Mouse (Mus musculus) lung, embryonic 14.5 days (tissue): ENCODE measurements at regions not wholly inside any gene's neighbourhood (a gene's known extent, or its start where the extent isn't known, plus 50 kb on each side); places are given as distances from the start of the nearest gene placed in this dataset.

Experiments
- ATAC-seq: fragments of 200-750 bp; cut with Nextera tagmentation; 2 replicates; pipeline ENCODE4 v1.8.0; 2017; ENCODE audit warnings: mild to moderate bottlenecking, moderate TSS enrichment, moderate library complexity; ENCODE audit not compliant: insufficient read depth
- DNase-seq: peaks from one replicate; pipeline ENCODE4 v3.0.0-alpha.2; 2015
- H3K27ac ChIP-seq: fragments of 300-500 bp; sonication (generic); 2 replicates; pipeline ENCODE4 v1.5.1; 2014; ENCODE audit warnings: low read depth, mild to moderate bottlenecking, moderate library complexity
- H3K27me3 ChIP-seq: fragments of 300-500 bp; sonication (generic); 2 replicates; pipeline ENCODE4 v1.6.1; 2014; ENCODE audit warnings: low read length, control low read depth; ENCODE audit not compliant: insufficient read depth
- H3K36me3 ChIP-seq: fragments of 300-500 bp; sonication (generic); 2 replicates; pipeline ENCODE4 v1.6.1; 2014; ENCODE audit warnings: control low read depth; ENCODE audit not compliant: insufficient read depth
- H3K4me1 ChIP-seq: fragments of 300-500 bp; sonication (generic); 2 replicates; pipeline ENCODE4 v1.6.1; 2014; ENCODE audit warnings: antibody characterized with exemption, control low read depth; ENCODE audit not compliant: insufficient read depth
- H3K4me2 ChIP-seq: fragments of 300-500 bp; sonication (generic); 2 replicates; pipeline ENCODE4 v1.6.1; 2014; ENCODE audit warnings: mild to moderate bottlenecking
- H3K4me3 ChIP-seq: fragments of 300-500 bp; sonication (generic); 2 replicates; pipeline ENCODE4 v1.5.1; 2014; ENCODE audit warnings: low read depth, low read length
- H3K9ac ChIP-seq: fragments of 300-500 bp; sonication (generic); 2 replicates; pipeline ENCODE4 v1.6.1; 2014
- H3K9me3 ChIP-seq: fragments of 300-500 bp; sonication (generic); 2 replicates; pipeline ENCODE4 v1.6.1; 2016; ENCODE audit warnings: low read depth, low read length, control low read depth
- CTCF ChIP-seq: IDR thresholded peaks from 2 replicates; pipeline ENCODE4 v1.5.1; 2016; ENCODE audit warnings: antibody characterized with exemption, low read depth
- WGBS: fragments of 180-500 bp; shearing (Covaris S2); extraction: QIAGEN DNeasy Blood & Tissue Kit; methylation state at CpG from one replicate; pipeline ENCODE4 v1.1.7; 2014; 5-methylcytosine and 5-hydroxymethylcytosine counted together

- Histone ChIP-seq H3K36me3 (no peaks in the 10 kb centered on the region), H3K4me2 (no peak overlapping the region), H3K9ac (no peak overlapping the region), H3K27ac (no peak overlapping the region), H3K27me3 (no peaks in the 10 kb centered on the region), H3K9me3 (no peaks in the 10 kb centered on the region), H3K4me3 (no peak overlapping the region), H3K4me1 (no peaks in the 10 kb centered on the region)
- 73% methylated on average over 4 of the region's 4 CpGs for WGBS
- TF ChIP-seq CTCF = no peak
- ATAC-seq = no peak
- DNase-seq = peak; percentile 18
Measured at GRCm38 (mm10) chr1:76535522-76535956, 979.3 kb downstream of the Epha4 start.

GRCm38 (mm10) chr1:76540529-76540928, 974.4 kb downstream of the Epha4 start:
- no peak for TF ChIP-seq CTCF
- H3K9ac ChIP-seq = no peak overlapping the region
- H3K36me3 ChIP-seq = no peaks in the 10 kb centered on the region
- no peaks in the 10 kb centered on the region for H3K4me1 ChIP-seq
- no peak overlapping the region for H3K4me2 ChIP-seq
- no peak for DNase-seq
- no peak overlapping the region for H3K27ac ChIP-seq
- WGBS = 64% methylated on average over 3 of the region's 3 CpGs
- no peaks in the 10 kb centered on the region for H3K9me3 ChIP-seq
- no peak overlapping the region for H3K4me3 ChIP-seq
- no peaks in the 10 kb centered on the region for H3K27me3 ChIP-seq
- no peak for ATAC-seq

GRCm38 (mm10) chr1:76550876-76551275, 964.0 kb downstream of the Epha4 start:
- DNase-seq (peak; percentile 89), ATAC-seq (no peak; the same call in 1 of the 2 replicates)
- no peak overlapping the region for H3K27ac ChIP-seq
- no peak for TF ChIP-seq CTCF
- no peak overlapping the region for H3K9ac ChIP-seq
- peaks cover 3% of the 10 kb centered on the region; the same call in 1 of the 2 replicates for H3K4me1 ChIP-seq
- H3K4me2 ChIP-seq = 0 out of 2 replicates have a peak overlapping the region, but pooled peaks have one; percentile 7
- no peaks in the 10 kb centered on the region for H3K36me3 ChIP-seq
- no peaks in the 10 kb centered on the region for H3K27me3 ChIP-seq
- no peaks in the 10 kb centered on the region for H3K9me3 ChIP-seq
- WGBS = 32% methylated on average over 5 of the region's 5 CpGs
- H3K4me3 ChIP-seq = no peak overlapping the region

GRCm38 (mm10) chr1:76559441-76559840, 955.4 kb downstream of the Epha4 start:
- DNase-seq = no peak
- 91% methylated on average over 7 of the region's 7 CpGs for WGBS

GRCm38 (mm10) chr1:76575487-76575886, 939.4 kb downstream of the Epha4 start:
- no peak for ATAC-seq
- Histone ChIP-seq H3K9me3 (no peaks in the 10 kb centered on the region), H3K27ac (no peak overlapping the region), H3K4me2 (no peak overlapping the region), H3K36me3 (no peaks in the 10 kb centered on the region), H3K27me3 (no peaks in the 10 kb centered on the region), H3K4me3 (no peak overlapping the region), H3K4me1 (no peaks in the 10 kb centered on the region), H3K9ac (no peak overlapping the region)
- no peak for DNase-seq
- TF ChIP-seq CTCF = no peak
- WGBS = 65% methylated on average over 5 of the region's 5 CpGs

More at GRCm38 (mm10) chr1:76559441-76559840, 955.4 kb downstream of the Epha4 start:
- Histone ChIP-seq H3K9me3 (no peaks in the 10 kb centered on the region), H3K9ac (no peak overlapping the region), H3K36me3 (no peaks in the 10 kb centered on the region), H3K27me3 (no peaks in the 10 kb centered on the region), H3K4me1 (no peaks in the 10 kb centered on the region), H3K27ac (no peak overlapping the region), H3K4me2 (no peak overlapping the region), H3K4me3 (no peak overlapping the region)
- TF ChIP-seq CTCF = no peak
- ATAC-seq = no peak

DNA sequence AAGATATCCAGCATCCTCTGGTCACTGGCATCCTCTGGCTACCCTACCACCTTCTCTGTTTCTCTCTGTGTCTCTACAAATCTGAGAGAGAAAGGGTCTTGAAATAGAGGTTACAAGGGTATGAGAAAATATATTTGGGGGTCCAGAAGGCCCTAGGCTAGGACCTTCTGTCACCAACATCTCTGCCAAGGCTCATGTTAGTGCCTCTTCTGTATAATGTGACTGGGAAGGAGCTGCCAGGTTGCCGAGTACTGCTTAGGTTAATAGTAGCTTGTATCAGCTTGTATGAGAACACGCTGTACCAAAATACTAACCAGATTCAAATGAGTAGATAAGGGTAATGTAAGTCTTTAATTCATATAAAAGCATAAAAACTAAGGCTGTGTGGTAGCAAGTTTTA, 929.0 kb downstream of the Epha4 start:
- ATAC-seq (no peak), DNase-seq (no peak)
- no peaks in the 10 kb centered on the region for H3K4me1 ChIP-seq
- H3K27ac ChIP-seq = no peak overlapping the region
- TF ChIP-seq CTCF = no peak
- 93% methylated on average over 2 of the region's 2 CpGs for WGBS
- H3K4me3 ChIP-seq = no peak overlapping the region
- H3K36me3 ChIP-seq = no peaks in the 10 kb centered on the region
- no peaks in the 10 kb centered on the region for H3K27me3 ChIP-seq
- H3K9ac ChIP-seq = no peak overlapping the region
- H3K9me3 ChIP-seq = no peaks in the 10 kb centered on the region
- no peak overlapping the region for H3K4me2 ChIP-seq

GRCm38 (mm10) chr1:76625831-76626230, 889.1 kb downstream of the Epha4 start:
- Histone ChIP-seq H3K9ac (no peak overlapping the region), H3K4me2 (no peak overlapping the region), H3K9me3 (no peaks in the 10 kb centered on the region), H3K27me3 (no peaks in the 10 kb centered on the region), H3K4me3 (no peak overlapping the region), H3K36me3 (no peaks in the 10 kb centered on the region), H3K4me1 (no peaks in the 10 kb centered on the region), H3K27ac (no peak overlapping the region)
- TF ChIP-seq CTCF = no peak
- WGBS = 83% methylated on average over 3 of the region's 3 CpGs
- ATAC-seq (no peak), DNase-seq (no peak)

DNA sequence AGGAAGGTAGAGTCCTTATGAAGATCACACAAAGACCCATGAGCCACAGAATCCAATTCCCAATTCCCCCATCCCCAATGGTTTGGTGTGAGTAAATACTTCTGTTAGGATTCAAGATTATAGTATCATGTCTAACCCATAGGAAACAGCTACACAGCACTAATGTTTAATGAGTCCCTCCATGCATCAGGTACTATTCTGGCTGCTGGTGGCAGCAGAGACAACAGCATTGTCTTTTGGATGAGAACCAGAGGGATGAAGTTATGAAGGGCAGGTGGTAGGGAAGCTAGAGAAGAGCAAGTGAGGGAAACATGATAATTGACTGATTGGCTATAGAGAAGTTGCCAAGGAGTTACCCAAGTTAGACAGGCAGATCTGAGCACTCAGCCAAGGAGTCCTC, 885.0 kb downstream of the Epha4 start:
- ATAC-seq = no peak
- H3K4me2 ChIP-seq = no peak overlapping the region

More for the DNA sequence above, 885.0 kb downstream of the Epha4 start:
- Histone ChIP-seq H3K9me3 (no peaks in the 10 kb centered on the region), H3K36me3 (no peaks in the 10 kb centered on the region), H3K27me3 (no peaks in the 10 kb centered on the region), H3K9ac (no peak overlapping the region), H3K27ac (no peak overlapping the region), H3K4me3 (no peak overlapping the region), H3K4me1 (no peaks in the 10 kb centered on the region)
- no peak for DNase-seq
- TF ChIP-seq CTCF = no peak
